Mouse (Mus musculus) heart, adult 9 months (tissue): Measurements from ENCODE around the gene Pax3.

Source experiments
- DNase-seq, 2 experiments: peaks; one replicate each; pipeline ENCODE4 v3.0.0; 2022; ENCODE audit warnings: low spot score in 2 of 2

Gene Pax3

GRCm38 (mm10) chr1:78198319-78198940, 1.5 kb upstream of the Pax3 start:
- DNase-seq, result no peak

GRCm38 (mm10) chr1:78197351-78198234, 659 bp upstream of the Pax3 start:
- DNase-seq, result no peak

- DNase-seq, result no peak
These were observed 892 bp downstream of the Pax3 start for GRCm38 (mm10) chr1:78195771-78196712.

DNA sequence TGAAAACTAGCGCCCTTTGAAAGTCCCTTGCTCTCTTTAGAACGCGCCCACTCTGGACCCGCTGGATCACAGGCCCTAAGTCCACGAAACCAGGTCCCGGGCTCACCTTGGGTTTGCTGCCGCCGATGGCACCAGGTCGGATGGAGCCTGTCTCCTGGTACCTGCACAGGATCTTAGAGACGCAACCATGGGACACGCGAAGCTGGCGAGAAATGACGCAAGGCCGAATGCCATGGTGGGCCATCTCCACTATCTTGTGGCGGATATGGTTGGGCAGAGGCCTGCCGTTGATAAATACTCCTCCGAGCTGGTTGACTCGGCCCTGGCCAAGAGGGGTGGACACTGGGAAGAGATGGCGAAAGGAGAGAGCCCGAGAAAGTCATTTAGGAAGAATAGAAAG, 1.8 kb downstream of the Pax3 start:
- DNase-seq, result no peak

DNA sequence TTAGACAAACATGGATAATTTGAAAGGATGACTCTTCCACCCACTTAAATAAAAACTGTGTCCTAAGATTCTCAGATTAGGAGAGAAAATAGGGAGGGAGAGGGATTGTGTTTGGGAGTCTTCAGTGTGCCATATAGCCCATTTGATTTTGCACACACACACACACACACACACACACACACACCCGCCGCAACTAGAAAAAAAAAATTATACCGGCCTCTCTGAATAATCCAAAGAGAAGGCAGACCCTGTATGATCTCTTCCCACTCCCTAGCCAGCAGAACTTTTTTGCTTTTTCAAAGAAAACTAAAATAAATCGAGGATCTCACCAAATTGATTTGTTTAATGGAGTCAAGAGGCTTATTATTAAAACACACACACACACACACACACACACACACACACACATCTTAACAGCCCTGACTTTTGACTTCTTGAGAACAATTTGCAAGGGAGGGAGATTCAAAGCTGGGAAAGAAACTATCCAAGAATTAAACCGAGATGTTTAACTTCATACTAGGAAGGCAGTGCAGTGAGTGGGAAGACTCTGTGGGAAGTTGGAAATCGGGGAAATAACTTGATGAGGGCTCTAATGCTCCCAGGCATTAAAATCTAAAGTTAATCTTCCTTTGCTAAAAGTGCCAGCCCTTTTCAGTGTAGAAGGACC, 2.4 kb downstream of the Pax3 start:
- DNase-seq, result no peak

DNA sequence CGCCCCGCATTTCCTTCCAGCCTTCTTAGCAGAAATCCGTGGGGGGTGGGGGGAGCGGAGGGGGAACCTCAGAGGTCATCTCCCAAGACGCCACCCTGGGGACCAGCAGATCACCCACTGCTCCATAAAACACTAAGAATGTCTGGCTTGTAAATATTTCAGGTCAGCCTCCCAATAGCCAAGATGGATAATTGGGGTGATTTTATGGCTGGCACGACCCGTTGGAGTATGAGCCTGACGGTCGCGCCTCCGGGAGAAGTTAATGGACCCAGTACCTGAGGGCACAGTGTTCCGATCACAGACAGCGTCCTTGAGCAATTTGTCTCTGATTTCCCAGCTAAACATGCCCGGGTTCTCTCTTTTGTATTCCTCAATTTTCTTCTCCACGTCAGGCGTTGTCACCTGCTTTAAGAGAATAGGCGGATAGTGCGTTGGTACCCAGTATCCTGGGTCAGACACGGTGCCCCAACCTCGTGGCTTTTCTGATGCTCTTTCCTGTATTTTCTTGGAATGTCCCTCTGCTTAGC, 3.4 kb downstream of the Pax3 start:
- no peak for DNase-seq

DNA sequence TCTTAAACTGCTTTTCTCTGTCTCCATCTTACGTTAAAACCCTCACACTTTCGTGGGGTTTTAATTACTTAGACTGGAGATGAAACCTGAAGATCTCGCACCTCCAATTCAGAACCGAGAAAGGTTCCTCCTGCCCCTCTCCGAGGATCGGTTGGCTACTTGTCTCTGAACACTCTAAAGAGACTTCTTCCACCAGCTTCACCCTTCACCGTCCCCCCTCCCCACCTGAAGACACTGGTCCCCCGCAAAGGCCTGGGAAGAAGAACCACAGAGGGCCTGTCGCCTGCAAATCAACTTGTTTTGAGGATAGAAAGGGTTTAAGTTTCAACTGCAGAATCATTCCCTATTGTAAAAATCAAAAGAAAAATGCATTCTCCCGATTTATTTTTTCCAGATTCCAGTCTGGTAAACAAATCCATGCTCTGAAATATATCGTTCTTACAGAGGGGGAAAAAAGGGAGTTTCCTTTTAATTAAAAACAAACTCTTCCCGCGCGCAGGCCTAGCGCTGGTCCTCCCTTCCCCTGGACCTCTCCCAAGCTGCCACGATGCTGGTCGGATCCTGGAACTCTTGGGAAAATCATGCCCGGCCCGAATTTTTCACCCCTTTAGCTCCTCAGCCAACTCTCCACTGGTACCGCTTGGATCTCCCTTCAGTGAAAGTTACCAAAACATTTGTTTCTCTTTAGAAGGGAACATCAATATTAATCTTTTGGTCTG, 4.0 kb downstream of the Pax3 start:
- no peak for DNase-seq

DNA sequence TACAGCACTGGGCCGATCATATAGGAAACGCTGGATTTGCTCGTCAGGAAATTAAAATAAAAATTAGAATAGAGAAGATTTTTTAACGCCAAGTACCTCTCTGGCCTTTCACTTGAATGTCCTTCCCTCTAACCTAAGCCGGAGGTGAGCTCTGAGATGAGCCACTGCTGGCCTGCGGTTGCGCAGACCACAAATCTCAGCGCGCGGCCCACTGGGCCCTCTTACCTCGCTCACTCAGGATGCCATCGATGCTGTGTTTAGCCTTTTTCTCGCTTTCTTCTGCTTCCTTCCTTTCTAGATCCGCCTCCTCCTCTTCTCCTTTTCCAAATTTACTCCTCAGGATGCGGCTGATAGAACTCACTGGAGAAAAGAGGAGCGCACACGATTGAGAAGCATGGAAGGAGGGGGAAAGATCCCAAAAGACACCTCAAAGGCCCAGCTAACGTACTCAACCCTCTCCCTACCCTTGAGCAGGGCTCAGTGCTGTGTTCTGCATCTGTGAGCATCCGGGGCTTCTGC, 4.7 kb downstream of the Pax3 start:
- DNase-seq, result no peak

GRCm38 (mm10) chr1:78191761-78192160, 5.2 kb downstream of the Pax3 start:
- no peak for DNase-seq

DNA sequence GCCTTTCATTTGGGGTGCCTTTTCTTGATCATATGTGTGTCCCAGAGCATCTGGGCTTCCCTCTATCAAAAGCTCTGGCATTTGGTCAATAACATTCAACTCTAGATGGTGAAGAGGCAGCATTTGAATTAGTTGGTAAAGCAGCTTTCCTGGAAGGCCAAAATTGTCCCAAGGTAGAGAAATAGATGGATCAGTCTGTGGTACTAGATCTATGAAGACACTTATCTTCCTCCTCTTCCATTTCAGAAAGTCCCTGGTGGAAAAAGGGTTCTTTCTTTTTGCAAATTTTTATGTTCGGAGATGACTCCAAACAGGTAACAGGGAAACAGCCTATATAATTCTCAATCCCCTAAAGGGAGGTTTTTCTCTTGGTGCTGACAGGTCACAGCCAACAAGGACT, 5.6 kb downstream of the Pax3 start:
- no peak for DNase-seq

GRCm38 (mm10) chr1:78190386-78191111, 6.4 kb downstream of the Pax3 start:
- no peak for DNase-seq

DNA sequence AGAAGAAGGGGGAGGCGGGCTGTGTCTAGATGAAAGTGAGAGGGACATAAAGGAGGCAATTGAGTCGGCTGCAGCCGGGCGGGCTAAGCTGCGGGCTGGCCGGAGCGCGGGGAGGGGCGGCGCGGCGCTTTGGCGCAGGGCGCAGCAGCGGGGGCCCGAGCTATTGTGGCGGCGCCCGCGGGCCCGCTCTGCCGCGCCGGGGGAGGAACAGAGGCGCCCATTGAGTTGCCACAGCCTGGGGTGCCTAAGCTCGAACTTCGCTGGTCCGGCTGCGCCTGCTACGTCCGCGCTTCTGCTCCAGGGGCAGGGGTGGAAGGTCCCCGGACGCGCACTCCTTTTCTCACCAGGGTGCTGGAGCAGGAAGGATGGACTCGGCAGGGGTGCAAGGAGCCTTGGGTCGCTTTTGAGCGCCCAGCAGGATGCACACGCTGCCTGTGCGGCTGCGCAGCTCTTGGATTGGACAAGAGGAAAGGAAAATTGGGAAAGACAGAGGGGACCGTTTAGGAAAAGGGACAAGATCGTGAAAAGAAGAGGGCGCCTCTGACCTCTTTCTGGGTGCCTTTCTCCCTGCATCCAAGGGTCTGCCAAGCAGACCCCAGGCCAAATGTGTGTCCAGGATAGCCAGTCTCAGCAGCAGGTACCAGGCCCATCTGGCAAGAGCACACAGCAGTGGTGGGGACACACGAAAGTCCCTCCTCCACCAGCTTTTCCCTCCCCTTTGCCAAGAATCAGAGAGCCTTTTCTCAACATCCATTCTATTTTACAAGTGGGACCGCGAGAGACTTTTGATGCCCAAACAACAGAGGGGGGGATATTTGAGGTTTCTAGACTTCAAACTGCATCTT, 7.2 kb downstream of the Pax3 start:
- DNase-seq, result no peak

DNA sequence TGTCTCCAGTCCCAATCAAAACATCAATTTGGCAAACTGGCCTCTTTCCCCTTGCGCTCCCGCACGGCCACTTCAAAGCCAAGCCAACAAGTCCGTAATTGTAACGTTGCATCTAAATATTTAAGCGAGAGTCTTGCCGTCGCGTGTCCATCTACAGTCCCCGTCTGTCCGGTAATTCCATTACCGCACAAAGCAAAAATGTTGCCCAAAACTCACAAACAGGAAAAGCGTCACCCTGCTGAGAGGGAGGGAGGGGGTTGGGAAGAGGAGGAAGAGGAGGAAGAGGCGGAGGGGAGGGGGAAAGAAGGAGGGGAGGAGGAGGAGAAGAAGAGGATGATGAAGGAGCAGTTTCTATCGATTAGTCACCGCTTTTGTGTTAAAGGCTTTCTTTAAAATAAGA, 7.9 kb downstream of the Pax3 start:
- DNase-seq, result no peak

- DNase-seq, result no peak
These were observed 8.6 kb downstream of the Pax3 start for GRCm38 (mm10) chr1:78188299-78188698.

- no peak for DNase-seq
These were observed 9.2 kb downstream of the Pax3 start for GRCm38 (mm10) chr1:78187788-78188173.

- no peak for DNase-seq
These were observed 9.7 kb downstream of the Pax3 start for GRCm38 (mm10) chr1:78187122-78187787.

DNA sequence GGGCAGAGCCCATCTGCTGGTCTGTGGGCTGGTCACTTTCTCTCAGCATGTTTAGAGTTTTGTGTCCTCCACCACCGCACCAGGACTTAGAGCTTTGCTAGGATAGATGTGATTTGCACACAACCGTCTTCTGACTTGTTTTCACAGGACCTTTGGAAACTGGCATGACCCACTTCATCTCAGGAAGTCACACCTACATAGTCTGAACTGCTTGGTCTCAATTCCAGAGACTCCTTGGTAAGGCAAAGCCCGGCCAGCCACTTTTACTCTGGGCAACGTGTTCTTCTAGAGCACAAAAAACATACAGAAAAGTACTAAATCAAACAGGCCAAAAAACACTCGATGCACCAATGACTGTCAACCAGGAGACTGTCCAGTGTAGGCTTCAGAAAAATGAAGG, 14.0 kb downstream of the Pax3 start:
- DNase-seq, result no peak

GRCm38 (mm10) chr1:78181882-78182281, 15.1 kb downstream of the Pax3 start:
- DNase-seq, result no peak
